Mouse (Mus musculus): ENCODE measurements around the gene Flrt3.

DNA sequence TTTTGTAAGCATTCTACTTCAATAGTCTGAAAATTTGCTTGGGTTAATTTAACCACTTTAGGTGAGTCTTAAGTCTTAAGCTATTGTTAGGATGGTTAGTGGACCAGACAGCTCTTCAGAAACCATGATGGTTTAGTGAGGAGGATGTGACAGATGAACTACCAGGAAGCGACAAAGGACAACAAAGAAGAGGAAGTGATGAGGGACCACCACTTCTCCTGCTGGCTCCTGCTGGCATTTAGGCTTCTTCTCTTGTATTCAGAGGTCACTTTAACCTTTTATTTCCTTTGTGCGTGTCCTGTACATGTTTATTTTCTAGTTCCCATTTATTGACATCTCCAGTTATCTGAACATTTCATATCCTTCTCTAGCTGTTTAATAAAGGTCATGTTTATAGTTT, 19.6 kb upstream of the Flrt3 start:
- TF ChIP-seq POLR2A (IDR thresholded peaks at IDR 0.05; ENCODE audit: insufficient read depth, low read length) (no peak), CTCF (IDR thresholded peaks at IDR 0.05; ENCODE audit: low read depth, low read length) (no peak), EP300 (IDR thresholded peaks at IDR 0.05; ENCODE audit: insufficient read depth, low read depth, low read length) (no peak)
